Mouse (Mus musculus): ENCODE measurements around the gene Rpl36.
A peak's percentile ranks its signal among the peaks of the same experiment; 100 is the strongest.
"Not testable (repeated sequence)": the region's sequence is repeated elsewhere in the genome, so short reads cannot be mapped to it uniquely, and the experiment has no call there.

Gene Rpl36

DNA sequence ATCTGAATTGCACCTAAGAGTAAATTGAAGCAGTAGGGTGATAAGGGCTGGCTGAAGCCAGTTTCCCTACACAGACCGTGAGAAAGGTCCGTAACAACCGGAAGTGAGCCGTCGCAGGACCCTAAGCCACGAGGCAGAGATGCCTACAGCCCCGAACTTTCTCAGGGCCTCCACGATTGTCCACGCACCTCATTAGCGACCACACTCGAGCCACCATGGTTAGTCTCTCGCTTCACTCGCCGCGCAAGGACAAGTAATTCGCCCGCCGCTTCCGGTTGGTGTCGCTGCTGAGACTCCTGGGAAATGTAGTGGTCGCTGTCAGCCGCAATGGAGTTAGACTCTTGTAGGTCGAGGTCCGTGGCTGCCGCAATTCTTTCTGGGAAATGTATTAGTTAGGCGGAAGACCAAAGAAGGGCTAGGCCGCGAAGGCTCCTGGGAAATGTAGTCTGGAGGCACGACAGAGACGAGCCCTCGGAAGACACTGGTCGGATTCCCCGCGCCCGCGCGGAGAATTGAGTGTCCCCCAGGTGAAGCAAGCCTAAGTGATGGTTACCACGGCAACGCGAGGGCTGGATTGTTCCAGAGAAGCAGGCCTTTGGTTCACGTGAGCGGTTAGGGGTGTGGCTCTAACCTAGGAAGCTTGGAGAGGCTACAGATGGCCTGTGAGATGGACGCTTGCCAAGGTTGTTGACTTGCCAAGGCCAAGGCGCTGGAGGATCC lies 3.6 kb upstream of the Rpl36 start, which contains the start of gene 2410015M20Rik:
Gene 2410015M20Rik (minus strand): TSS at position 320 of the 720 bp plus-strand sequence.
- peak; percentile 94 for DNase-seq

DNA sequence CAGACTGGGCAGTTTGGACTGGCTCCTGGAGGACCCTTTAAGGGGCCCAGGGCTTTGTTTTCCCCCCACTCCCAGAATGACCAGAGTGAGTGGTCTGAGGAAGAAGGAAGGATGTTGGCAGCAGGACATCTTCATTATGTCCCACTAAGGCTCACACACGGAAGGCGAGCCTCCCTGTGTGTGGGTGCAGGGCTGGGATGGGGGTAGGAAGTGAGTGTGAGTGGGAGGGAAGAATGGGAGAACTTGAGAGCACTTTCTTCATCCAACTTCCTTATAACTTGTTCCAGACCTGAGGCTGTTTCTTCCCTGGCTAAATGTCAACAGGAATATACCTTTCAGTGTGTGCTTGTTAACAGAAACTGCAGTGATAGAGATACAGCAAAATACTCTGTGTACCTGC lies 1.9 kb upstream of the Rpl36 start:
- DNase-seq = no peak

DNA sequence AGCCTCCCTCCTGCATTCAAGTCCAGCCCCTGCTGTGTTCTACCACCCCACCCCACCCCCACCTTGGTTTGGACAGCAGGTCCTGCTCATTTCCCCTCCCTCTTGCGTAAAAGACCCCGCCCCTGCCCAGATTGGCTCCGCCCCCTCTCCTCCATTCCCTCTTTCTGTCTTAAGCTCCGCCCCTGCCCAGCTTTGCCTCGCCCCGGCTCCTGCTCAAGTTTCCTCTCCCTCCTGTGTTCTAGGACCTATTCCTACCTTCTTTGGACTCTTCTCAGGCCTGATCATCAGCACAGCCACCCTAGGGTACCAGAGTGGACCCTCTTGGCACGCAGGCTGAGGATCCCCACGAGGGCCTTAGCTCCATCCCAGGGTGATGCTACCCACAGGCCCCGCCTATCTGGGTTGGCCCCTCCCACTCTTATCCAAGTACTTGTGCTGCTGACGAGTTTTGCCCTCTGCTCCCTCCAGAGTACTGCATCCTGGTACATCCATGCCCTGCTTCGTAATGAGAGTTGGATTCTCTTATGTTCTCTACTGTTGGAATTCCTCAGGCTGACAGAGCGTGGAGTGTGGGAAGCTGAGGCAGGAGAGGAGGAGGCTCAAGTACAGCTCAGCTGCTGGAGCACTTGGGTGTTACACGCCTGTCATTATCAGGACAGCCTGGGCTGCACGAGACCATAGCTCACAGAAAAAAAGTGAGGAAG lies 1.2 kb upstream of the Rpl36 start:
- DNase-seq = peak; percentile 89

DNA sequence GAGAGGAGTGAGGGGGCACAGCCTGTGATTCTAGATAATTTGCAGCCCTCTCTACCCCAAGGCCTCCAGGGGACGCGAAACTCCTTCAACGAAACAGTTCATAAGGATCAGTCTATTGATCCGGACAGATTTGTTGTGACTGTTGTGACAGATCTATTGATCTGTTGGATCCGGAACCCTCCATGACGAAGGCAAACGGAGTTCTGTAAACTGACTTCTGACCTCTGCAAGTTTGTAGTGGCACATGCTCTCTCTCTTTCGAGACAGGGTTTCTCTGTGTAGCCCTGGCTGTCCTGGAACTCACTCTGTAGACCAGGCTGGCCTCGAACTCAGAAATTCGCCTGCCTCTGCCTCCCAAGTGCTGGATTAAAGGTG lies 664 bp upstream of the Rpl36 start:
- DNase-seq = not testable (repeated sequence)

DNA sequence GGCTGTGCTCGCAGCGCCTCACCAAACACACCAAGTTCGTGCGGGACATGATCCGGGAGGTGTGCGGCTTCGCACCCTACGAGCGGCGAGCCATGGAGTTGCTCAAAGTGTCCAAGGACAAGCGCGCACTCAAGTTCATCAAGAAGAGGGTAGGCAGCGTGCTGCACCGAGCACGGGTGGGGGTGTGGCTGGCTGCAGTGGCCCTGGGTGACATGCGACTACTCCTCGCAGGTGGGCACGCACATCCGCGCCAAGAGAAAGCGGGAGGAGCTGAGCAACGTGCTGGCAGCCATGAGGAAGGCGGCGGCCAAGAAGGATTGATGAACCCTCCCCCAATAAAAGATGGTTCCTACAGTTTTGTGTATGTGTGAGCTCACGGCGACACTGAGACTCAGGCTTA lies 677 bp downstream of the Rpl36 start:
- peak; percentile 41 for DNase-seq

DNA sequence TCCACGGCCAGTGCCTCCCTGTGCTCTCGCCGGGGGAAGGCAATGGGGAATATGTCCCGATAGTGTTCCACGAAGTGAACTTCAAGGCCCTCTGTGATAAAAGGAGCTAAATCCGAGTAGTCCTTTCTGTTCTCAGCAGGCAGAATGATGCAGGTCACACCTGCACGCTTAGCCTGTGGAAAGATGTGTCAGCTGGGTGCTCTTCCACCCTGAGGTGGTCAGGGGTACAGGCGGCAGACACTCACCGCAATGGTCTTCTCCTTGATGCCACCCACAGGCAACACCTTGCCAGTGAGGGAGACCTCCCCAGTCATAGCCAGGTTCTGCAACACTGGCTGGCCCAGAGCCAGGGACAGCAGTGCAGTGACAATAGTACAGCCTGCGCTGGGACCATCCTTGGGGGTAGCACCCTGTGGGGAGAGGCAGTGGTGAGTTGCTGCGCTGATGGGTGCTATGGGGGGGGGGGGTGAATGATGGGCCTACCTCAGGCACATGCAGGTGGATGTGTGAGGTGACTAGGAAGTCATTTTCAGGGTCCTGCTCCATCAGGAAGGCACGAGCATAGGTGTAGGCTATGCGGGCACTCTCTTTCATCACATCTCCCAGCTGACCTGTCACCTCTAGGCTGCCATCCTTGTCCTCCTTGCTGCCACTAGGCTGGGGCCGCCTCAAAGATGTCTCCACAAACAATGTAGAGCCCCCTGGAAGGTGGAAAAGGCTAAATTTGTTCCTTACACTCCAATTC lies 1.3 kb downstream of the Rpl36 start:
- DNase-seq = peak; percentile 29

DNA sequence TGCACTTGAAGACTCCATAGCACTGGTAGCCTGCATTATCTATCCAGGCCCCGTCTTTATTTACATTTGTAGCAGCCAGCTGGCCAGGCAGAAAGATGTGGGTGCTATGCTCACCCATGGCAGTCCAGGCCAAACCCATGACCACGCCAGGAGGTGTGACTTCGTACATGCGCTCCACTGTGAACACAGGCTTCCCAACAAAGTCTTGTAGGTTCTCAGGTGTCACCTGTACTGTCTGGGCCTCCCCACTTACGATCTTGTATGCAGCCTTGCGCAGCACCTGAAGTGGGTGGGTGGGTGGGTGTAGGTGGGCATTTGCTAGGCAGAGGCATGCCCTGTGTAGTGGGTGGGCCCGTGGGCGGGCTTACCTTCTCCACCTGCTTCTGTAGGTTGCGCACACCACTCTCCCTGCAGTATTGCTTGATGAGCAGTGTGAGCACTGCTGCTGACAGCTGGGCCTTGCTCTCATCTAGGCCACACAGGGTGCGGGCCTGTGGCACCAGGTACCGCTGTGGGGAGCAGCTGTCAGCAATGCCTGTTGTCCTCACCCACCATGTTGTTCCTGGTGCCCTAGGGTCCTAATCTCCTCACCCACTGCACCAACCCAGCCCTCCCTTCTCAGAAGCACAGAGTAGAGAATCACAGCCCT lies 2.0 kb downstream of the Rpl36 start:
- peak; percentile 21 for DNase-seq

DNA sequence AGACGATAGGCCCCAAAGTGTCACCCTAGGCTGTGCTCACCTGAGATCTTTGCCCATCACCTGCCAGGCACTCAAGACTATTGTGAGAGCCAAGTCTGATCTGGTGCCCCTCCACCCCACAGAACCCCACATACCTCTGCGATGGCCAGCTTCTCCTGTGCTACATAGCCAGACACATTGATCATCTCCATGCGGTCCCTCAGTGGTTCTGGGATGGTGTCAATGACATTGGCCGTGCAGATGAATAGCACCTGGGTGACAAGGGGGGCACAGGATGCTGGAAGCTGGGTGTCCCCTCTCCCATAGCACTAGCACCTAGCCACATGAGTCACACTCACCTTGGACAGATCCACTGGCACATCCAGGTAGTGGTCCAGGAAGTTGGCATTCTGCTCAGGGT lies 2.6 kb downstream of the Rpl36 start:
- DNase-seq = no peak

DNA sequence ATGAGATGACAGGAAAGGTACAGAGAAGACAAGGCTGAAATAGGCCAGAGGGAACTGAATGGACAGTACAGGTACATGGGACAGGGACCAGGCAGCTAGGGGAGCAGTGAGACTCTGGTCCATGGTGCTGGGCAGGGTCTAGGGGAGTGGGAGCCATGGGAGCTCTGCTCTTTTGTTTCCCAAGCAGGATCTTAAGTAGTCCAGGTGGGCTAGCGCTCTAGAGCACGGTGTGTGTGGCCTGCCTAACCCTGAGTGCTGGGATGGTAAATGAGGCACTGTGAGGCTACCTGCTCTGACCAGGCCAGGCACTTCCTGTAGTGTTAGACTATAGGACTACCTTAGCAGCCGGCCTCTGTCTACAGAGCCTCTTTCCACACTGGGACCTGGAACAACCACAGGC lies 3.5 kb downstream of the Rpl36 start:
- no peak for DNase-seq

DNA sequence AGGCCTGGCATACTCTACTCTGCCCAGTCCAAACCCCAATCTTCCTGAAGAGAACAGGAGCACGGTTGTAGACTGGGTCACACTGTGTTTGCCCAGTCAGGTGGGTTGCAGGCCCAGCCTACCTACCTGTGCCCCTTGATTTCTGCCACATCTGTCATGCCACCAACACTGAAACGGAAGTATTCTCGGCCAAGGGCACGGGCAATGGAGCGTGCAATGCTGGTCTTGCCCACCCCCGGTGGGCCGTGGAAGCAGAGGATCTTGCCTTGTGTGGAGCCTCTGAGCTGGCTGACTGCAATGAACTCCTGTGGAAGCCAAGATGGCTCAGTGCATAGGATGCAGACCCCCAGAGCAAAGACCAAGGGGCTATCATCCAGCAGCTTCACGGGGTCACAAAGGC lies 4.4 kb downstream of the Rpl36 start:
- DNase-seq = no peak

DNA sequence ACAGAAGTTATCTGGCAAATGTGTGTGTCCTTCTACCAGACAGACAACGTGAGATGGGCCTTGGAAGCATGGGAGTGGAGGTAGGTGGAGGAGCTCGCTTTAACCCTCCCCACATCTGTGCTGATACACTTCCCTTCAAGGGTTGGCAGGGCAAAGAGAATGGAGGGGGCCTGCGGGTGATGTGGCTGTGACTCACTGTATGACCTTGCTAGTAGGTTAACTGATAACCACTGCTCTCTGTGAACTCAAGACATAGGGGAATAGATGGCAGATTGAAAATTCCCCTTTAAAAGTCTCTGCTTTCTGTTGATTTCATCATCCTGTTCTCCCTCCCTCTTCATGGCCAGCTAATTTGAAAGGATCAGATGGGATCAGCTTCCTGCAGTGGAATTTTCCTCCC lies 12.3 kb downstream of the Rpl36 start:
- DNase-seq = no peak

DNA sequence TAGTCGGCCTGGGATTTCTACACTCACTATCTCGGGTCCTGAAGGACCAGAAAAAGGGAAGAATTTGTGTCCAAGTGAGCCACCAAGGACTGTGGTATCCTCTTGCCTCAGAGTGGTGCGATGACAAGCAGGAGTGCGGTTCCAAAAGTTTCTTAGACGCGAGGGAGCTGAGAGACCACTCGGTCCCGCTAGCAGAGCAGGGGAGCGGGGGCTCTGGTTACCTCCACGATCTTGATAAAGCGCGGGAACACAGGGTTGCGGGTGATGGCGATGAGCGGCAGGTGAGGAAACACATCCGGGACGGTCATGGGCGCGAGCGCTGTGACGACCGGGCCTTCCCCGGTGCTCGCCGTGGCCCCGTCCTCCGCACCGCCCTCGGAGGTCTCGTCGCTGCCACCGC lies 13.0 kb downstream of the Rpl36 start:
- peak; percentile 31 for DNase-seq

DNA sequence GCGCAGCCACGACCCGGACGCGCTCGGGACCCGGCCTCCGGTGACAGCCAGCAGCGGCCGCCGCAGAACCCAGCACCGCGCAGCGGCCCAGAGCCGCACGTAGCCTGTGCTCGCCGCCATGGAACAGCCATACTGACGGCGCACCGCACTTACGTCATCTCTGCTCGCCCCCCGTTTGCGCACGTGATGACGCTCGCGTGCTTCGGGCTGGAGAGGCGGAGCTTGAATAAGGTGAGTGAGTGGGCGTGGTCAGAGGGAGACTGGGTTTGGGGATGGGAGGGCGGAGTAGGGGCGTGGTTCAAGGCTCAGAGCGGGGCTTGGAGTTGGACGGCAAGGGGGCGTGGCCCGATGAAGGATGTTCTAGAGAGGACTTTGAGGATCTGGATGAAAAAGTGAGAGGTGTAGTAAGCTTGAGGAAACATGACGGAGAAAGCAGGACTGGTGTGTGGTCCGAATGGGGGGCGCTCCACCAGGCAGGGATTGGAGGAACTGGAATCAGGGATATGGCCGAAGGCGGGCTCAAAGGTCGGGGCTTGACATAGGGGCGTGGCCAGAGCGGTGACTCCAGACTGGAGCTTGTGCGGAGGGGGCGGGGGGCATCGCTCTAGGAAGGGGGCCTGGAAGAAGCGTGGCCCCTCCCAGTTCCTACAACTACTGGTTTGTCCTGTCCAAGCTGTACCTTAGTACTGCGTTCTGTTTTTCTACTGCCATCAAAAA lies 13.7 kb downstream of the Rpl36 start, which contains the start of gene Lonp1:
Gene Lonp1 (minus strand): TSS at position 134 of the 717 bp plus-strand sequence.
- DNase-seq = peak; percentile 99

DNA sequence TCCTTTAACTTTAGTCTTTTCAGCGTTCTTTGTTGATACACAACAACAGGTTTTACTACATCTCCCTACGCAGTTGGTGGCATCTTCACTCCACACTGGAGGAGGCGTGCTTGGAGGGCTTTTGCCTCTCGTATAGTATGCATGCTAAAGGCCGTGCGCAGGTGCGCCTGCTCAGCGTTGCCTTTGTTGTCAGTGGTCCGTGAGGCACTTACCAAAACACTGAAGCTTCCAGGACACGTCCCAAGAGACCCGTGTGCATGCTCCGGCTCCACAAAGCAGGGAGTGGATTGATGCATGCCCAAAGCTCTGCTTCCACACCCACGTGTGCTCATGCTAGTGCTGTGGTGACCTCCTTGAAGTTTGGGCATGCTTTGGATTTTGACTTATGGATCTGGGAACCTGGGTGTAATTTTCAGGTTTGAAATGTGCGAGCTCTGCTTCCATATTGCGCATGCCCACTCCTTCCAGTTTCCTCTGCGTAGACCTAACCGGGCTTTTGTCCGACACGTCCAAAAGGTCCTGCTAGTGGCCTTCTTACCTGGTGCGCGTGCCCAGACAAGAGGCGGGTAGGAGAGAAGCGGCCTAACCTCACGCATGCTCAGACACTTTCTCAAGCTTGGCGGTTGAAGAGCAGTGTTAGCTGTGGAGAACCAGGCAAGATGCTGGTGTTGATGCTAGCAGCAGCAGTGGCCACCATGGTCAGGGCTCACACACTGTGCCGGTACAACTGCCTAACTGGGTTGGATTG lies 14.5 kb downstream of the Rpl36 start, which contains the start of gene Catsperd:
Gene Catsperd (plus strand): TSS at position 614 of the 748 bp plus-strand sequence.
- no peak for DNase-seq

DNA sequence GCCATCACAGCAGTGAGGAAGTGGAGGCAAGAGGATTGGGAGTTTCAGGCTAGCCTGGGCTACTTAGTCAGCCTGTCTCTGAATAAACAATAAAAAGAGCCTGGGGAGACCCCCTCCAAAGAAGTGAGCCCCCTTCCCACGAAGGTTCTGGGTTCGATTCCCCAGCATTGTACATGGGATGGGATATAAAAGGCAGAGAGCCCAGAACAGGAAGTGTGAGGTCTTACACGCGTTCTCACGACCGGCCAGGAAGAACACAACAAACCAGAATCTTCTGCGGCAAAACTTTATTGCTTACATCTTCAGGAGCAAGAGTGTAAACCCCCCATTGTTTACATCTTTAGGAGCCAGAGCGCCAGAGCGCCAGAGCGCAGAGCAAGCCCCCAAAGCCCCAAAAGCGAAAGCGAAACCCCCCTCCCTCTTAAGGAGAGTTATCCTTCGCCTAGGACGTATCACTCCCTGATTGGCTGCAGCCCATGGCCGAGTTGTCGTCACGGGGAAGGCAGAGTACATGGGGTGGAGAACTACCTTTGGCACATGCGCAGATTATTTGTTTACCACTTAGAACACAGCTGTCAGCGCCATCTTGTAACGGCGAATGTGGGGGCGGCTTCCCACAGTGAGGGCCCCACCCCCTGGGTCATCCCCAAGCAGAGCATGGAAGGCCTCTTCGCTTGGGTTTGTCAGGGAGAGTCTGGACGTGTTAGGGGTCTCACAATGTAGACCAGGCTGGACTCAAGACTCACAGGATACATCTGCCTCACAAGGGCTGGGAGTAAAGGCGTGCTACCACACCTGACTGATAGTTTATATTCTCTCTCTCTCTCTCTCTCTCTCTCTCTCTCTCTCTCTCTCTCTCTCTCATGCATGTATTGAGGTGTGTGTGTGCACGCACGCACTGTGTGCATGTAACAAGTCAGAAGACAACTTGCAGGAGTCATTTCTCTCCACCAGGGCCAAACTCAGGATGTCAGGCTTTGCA lies 16.9 kb downstream of the Rpl36 start:
- not testable (repeated sequence) for DNase-seq

DNA sequence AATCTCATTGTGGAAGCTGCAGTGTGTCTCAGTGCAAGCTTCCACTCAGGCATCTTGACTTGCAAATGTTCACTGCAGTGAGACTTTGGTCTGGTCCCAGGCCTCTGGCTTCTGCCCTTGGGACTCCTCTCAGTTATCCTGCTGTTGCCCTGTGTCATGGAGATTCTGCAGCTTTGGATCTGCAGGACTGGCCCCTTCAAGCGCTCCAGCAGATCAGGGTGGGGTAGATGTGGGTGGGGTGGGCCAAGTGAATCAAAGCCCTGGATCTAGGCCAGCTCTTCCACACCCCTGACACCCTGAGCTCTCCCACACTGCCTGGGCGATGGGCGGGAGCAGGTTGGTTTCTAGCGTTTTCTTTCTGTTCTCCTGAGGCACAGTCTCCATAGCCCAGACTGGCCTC lies 18.6 kb downstream of the Rpl36 start:
- no peak for DNase-seq

DNA sequence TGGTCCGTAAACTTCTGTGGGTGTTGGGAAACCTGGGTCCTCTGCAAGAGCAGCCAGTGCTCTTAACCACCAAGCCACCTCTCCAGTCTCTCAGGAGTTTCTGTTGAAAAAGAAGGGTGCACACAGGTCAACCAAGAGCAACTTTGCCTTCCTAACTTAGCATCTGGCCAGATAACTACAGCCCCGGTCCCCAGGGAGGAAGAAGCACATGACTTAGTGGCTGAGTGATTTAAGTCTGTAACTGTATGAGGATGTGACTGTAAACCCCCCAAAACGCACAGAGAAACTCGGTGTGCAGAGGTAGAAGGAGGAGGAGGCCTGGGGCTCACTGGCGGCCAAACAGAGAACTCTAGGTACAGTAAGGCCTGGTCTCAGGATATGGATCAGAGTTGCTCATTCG lies 20.8 kb downstream of the Rpl36 start:
- DNase-seq = no peak

DNA sequence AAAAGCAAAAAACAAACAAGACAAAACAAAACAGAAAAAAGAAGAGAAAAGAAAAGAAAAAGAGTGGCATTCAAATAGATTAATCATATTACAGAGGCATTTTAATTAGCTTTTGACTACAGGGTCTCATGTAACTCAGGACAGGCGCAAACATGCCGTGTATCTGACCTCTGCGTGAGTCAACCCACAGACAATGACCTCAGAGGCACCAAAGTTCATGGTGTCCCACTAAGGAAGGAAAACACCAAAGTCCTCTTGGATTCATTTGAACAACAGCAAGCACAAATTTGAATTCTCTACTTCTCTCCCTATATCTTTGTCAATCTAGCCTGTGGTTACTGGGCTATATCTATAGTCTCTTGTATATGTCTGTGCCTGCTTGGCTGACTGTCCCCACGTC lies 30.0 kb downstream of the Rpl36 start:
- no peak for DNase-seq

DNA sequence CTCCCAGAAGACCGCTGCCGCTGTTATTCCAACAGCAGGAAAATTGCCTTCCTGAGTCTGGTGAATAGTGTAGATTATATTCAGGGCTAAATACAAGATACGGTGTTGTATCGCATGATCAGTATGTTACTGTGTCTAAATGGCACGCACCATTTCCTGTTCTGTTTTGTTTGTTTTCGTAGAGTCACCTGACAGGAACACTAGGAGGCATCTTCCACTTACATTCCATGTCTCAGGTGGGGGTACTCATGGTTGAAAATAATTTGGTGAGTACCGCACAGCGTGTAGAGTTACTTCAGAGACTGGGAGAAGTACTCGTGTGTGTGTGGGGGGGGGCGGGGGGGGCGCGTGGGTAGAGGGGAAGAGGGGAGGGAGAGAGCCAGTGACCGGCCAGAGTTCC lies 34.3 kb downstream of the Rpl36 start:
- DNase-seq = no peak

DNA sequence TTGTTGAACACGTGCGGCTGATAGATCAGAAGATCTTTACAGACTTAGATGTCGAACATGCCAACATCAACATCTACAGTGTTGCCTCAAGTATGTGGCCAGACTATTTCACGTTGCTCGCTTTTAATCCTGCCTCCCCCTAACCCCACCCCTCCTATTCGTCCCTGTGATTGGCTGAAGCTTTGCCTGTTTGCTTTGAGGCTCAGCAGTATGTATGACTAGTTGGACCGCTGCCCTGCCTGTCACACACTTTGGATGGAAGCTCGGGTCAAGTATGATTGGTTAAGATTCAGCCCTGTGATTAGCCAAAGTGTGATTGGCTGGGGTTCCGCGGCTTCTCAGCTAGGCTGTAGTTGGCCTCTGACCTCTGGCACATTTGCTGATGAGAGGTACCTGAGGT lies 38.6 kb downstream of the Rpl36 start:
- DNase-seq = peak; percentile 34
